In the genomic region with DNA sequence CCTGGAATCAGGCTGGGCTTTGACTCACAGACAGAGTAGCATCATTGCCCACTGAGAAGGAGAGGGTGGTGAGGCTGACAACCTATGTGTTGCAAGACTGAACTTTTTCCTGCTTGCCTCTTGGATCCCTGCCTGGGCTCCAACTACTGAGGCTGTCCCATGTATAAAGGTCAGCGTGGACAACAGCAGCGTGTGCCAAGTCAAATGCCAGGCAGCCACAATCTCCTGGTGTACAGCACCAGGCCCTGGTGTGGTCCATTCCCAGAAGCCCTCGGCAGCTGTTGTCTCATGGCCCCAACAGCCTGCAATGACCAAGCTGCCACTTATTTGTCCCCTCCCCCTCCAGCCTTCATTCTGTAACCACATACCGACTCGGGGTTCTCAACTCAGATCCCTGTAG, we compare ENCODE assay signal across 16 mouse cellular contexts. TPM values are rescaled to one million over a fixed set of nuclear protein-coding genes. Genes with fewer than 3 reads are reported as not detected.
DNase-seq lines count a peak whose midpoint lies in the region; TF ChIP-seq lines count a peak whose summit lies in the region.
"Had no signal": no experiment of that assay in that cellular context is flagged by ENCODE, and none has a peak within 500 bp of the region (broad histone marks: within the 10 kb centered on the region; RNA-seq: fewer than 3 reads in every experiment).

No protein-coding gene starts in this region.

- peak; percentile 74 for DNase-seq in kidney, adult 11 months
- DNase-seq in kidney, postnatal 10 days, result no peak
- DNase-seq in lung, postnatal 25 days (ENCODE audit: low spot score), result peak; percentile 26
- no peak for DNase-seq in lung, postnatal 4 days
- peak; percentile 78 for DNase-seq in adrenal gland, postnatal 10 days
- no peak for DNase-seq in left cerebral cortex, adult 11 months (ENCODE audit: low spot score)
- DNase-seq in heart, adult 11 months, result no peak
- DNase-seq: cerebellum, postnatal 10 days; heart, adult 18-20 months; liver, embryonic 13.5 days had no signal

- peak; percentile 20 for TF ChIP-seq POLR2A in myocyte (IDR thresholded peaks at IDR 0.05; ENCODE audit: insufficient read length, low read depth)

- peaks cover 43% of the 10 kb centered on the region for H3K79me2 ChIP-seq in myocyte (ENCODE audit: control insufficient read depth, insufficient read depth)

- H3K4me3 ChIP-seq in myocyte, result no peak overlapping the region
- H3K4me3 ChIP-seq: erythroblast, embryonic 14.5 days; intestine, embryonic 15.5 days; liver, embryonic 13.5 days; midbrain, embryonic 13.5 days; stomach, embryonic 15.5 days had no signal

- H3K4me2 ChIP-seq in myocyte (ENCODE audit: low read depth), result peak overlapping the region; percentile 66
- H3K4me2 ChIP-seq: intestine, embryonic 15.5 days; liver, embryonic 13.5 days; midbrain, embryonic 13.5 days; stomach, embryonic 15.5 days had no signal

- no peak overlapping the region for H3ac ChIP-seq in myocyte (ENCODE audit: control insufficient read depth, insufficient read length)

- no peaks in the 10 kb centered on the region for H3K27me3 ChIP-seq in myocyte (ENCODE audit: control insufficient read depth, insufficient read depth, insufficient read length)
- H3K27me3 ChIP-seq: intestine, embryonic 15.5 days; liver, embryonic 13.5 days; midbrain, embryonic 13.5 days; stomach, embryonic 15.5 days had no signal

- H3K36me3 ChIP-seq in myocyte (ENCODE audit: control insufficient read depth, insufficient read depth), result peaks cover 13% of the 10 kb centered on the region

TF ChIP-seq in myocyte, 11 proteins besides CTCF, POLR2A, EP300 and RAD21:
- TF ChIP-seq MYOD1 (IDR thresholded peaks at IDR 0.05; ENCODE audit: control insufficient read depth in 1 of 3, insufficient read length in 2 of 3, low read depth in 2 of 3) (peak; percentile 90 to 99 (median 94)), USF1 (IDR thresholded peaks at IDR 0.05; ENCODE audit: low read depth) (no peak), MYOG (IDR thresholded peaks at IDR 0.05; ENCODE audit: control insufficient read depth in 1 of 3, insufficient read depth in 1 of 3, insufficient read length in 2 of 3, low read depth in 2 of 3) (peak; percentile 97 to 99 (median 97)), E2F4 (IDR thresholded peaks at IDR 0.05; ENCODE audit: insufficient read depth) (no peak), CEBPB (IDR thresholded peaks at IDR 0.05; ENCODE audit: insufficient read depth, poor library complexity, severe bottlenecking) (peak; percentile 75), MAX (IDR thresholded peaks at IDR 0.05; ENCODE audit: low read depth) (no peak), TCF12 (IDR thresholded peaks at IDR 0.05; ENCODE audit: insufficient read depth, poor library complexity, severe bottlenecking) (peak; percentile 94), POLR2AphosphoS2 (IDR thresholded peaks at IDR 0.05; ENCODE audit: insufficient read length, low read depth) (no peak), SRF (IDR thresholded peaks at IDR 0.05; ENCODE audit: control insufficient read depth, insufficient read length, low read depth) (peak; percentile 32), TCF3 (IDR thresholded peaks at IDR 0.05; ENCODE audit: insufficient read length, low read depth) (peak; percentile 93)
TF ChIP-seq in myocyte: peak in this region for 6.

RNA-seq across cellular contexts. Expression of a gene that starts 8.0 kb away (rescaled TPM):
- 10 to 100 TPM; 43.1 to 49.3 TPM for total RNA-seq in adrenal gland, postnatal 10 days (2021)
- 55.9 TPM for polyA plus RNA-seq in myocyte (2012; fragmentation: generic; extraction: Trizol)

RNA-seq across cellular contexts. Expression of a gene that starts 8.2 kb away (rescaled TPM):
- 100 to 1,000 TPM; 298 to 316 TPM for total RNA-seq in adrenal gland, postnatal 10 days (2021)
- 937 TPM for polyA plus RNA-seq in myocyte (2012; fragmentation: generic; extraction: Trizol)

RNA-seq across cellular contexts. Expression of a gene that starts 23.3 kb away (rescaled TPM):
- 10 to 100 TPM; 19.0 to 21.1 TPM for total RNA-seq in adrenal gland, postnatal 10 days (2021)
- polyA plus RNA-seq in myocyte (2012; fragmentation: generic; extraction: Trizol), result 69.6 TPM

RNA-seq across cellular contexts. Expression of a gene that starts 45.0 kb away (rescaled TPM):
- total RNA-seq in adrenal gland, postnatal 10 days (2021), result 10 to 100 TPM; 10.4 to 12.1 TPM
- polyA plus RNA-seq in myocyte (2012; fragmentation: generic; extraction: Trizol), result 1.3 TPM
- total RNA-seq: left cerebral cortex, postnatal 14 days had no signal
- polyA plus RNA-seq: erythroblast, embryonic 14.5 days had no signal

Comparison
In these comparisons a context has a peak if more than half of its experiments do, and no peak if none do; other contexts are left out.
1. DNase-seq: peak in kidney, adult 11 months (single experiment), lung, postnatal 25 days (single experiment) and adrenal gland, postnatal 10 days (single experiment); none in kidney, postnatal 10 days (single experiment), lung, postnatal 4 days (0 of 2), left cerebral cortex, adult 11 months (single experiment) and heart, adult 11 months (single experiment).